Mouse (Mus musculus) G1E (cell line): ENCODE measurements around the gene Herc1. TPM values are rescaled to one million over a fixed set of nuclear protein-coding genes. Genes with fewer than 3 reads are reported as not detected.

Source experiments
- ATAC-seq: 2 replicates; pipeline ENCODE4 v1.8.0; 2016; ENCODE audit warnings: mild to moderate bottlenecking; ENCODE audit not compliant: insufficient number of reproducible peaks, poor library complexity, low FRiP score, severe bottlenecking; ENCODE audit errors: extremely low read depth
- DNase-seq: peaks from one replicate; pipeline ENCODE4 v3.0.0; 2012; ENCODE audit warnings: low spot score
- H3K27me3 ChIP-seq: 2 replicates; pipeline ENCODE4 v1.6.1; 2012; ENCODE audit warnings: mild to moderate bottlenecking, low read length, inconsistent platforms; ENCODE audit not compliant: insufficient read depth
- H3K36me3 ChIP-seq: replicated peaks from 2 replicates; pipeline ENCODE3; 2012; ENCODE audit warnings: mild to moderate bottlenecking, inconsistent platforms
- H3K4me1 ChIP-seq: 2 replicates; pipeline ENCODE4 v1.6.1; 2012; ENCODE audit warnings: low read depth, low read length, inconsistent platforms, mixed read lengths; ENCODE audit not compliant: insufficient read depth
- H3K4me3 ChIP-seq: 2 replicates; pipeline ENCODE4 v1.5.1; 2012; ENCODE audit warnings: low read depth, mild to moderate bottlenecking, inconsistent platforms, low read length, moderate library complexity, mixed read lengths
- H3K9me3 ChIP-seq: replicated peaks from 2 replicates; pipeline ENCODE4 v1.6.1; 2012; ENCODE audit warnings: inconsistent platforms
- CTCF ChIP-seq: IDR thresholded peaks from 2 replicates; pipeline ENCODE4 v1.5.1; 2012; ENCODE audit warnings: low read depth, low read length, inconsistent platforms, mixed read lengths
- GATA1 ChIP-seq: IDR thresholded peaks from 2 replicates; pipeline ENCODE4 v1.6.1; 2012; ENCODE audit warnings: borderline replicate concordance, low read length, inconsistent platforms, mixed read lengths
- GATA2 ChIP-seq: IDR thresholded peaks from 2 replicates; pipeline ENCODE4 v1.6.1; 2012; ENCODE audit warnings: low read depth, low read length, inconsistent platforms, borderline replicate concordance
- POLR2AphosphoS5 ChIP-seq: IDR thresholded peaks from 2 replicates; pipeline ENCODE4 v1.6.1; 2012; ENCODE audit warnings: low read depth, low read length, inconsistent platforms; ENCODE audit not compliant: insufficient replicate concordance
- TAL1 ChIP-seq: conservative IDR thresholded peaks from 2 replicates; pipeline ENCODE4 v1.6.1; 2012; ENCODE audit warnings: low read depth, low read length, inconsistent platforms, mixed read lengths
- polyA plus RNA-seq: library from polyadenylated mRNA; stranded (reverse); fragments of >175 nt; gene quantifications from 2 replicates; pipeline ENCODE4 v1.2.3, GENCODE M21; 2012
- total RNA-seq, 2 experiments: library from RNA; stranded (forward) in 1 of 2; stranded (reverse) in 1 of 2; fragments of 200-1000 nt in 1 of 2; fragments of >200 nt in 1 of 2; fragmentation: Nextera tagmentation in 1 of 2; gene quantifications; 2 replicates each; pipeline ENCODE4 v1.2.3; 2014 to 2017

Gene Herc1
- total and polyA plus RNA-seq, 3 experiments, result 7.0 to 160 (median 105) TPM

DNA sequence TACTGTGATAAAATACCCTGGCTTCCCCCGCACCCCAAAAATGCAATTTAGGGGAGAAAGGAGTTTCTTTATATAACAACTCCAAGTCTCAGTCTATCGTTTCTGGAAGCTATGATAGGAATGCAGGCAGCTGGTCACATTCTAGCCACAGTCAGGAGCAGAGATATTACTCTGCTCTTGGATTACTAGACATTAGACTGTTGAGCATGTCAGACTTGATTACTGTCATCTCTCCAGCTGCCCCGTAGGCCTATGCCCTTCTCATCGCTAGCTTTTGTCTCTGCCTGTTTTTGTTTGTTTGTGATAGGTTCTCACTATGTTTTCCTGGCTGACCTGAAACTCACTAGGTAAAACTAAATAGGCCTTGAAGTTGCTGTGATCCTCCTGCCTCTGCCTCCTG, 41.5 kb upstream of the Herc1 start:
- TF ChIP-seq GATA1 (no peak), GATA2 (no peak), TAL1 (no peak), CTCF (no peak), POLR2AphosphoS5 (no peak)
- H3K4me3 ChIP-seq, result no peak overlapping the region
- DNase-seq (no peak), ATAC-seq (no peak)
- H3K27me3 ChIP-seq, result peaks cover 7% of the 10 kb centered on the region
- no peaks in the 10 kb centered on the region for H3K9me3 ChIP-seq
- peaks cover 30% of the 10 kb centered on the region for H3K4me1 ChIP-seq
- H3K36me3 ChIP-seq, result no peaks in the 10 kb centered on the region

DNA sequence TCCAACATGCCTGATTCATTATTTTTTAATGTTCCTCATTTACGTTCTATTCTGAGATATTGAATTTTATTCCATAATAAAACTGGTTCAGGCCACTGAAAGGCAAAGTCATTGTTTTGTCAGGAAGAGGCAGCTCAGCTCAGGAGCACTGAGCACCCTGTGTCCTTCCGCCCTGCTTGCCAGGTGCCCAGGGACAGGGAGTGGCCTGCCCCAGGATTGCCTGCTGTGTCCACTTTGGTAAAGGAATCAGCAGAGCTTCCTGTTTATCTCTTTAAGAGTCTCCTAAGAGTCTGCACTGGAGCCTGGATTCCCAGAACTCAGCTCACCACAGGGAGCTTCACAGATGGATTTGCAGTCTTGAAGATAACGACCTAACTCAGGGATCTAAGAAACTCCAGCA, 38.8 kb upstream of the Herc1 start:
- Histone ChIP-seq H3K27me3 (peaks cover 11% of the 10 kb centered on the region), H3K36me3 (no peaks in the 10 kb centered on the region), H3K4me1 (peaks cover 12% of the 10 kb centered on the region), H3K9me3 (no peaks in the 10 kb centered on the region), H3K4me3 (no peak overlapping the region)
- no peak; the same call in 1 of the 2 replicates for ATAC-seq
- DNase-seq, result no peak
- TF ChIP-seq POLR2AphosphoS5 (no peak), GATA1 (no peak), TAL1 (no peak), GATA2 (no peak), CTCF (no peak)

DNA sequence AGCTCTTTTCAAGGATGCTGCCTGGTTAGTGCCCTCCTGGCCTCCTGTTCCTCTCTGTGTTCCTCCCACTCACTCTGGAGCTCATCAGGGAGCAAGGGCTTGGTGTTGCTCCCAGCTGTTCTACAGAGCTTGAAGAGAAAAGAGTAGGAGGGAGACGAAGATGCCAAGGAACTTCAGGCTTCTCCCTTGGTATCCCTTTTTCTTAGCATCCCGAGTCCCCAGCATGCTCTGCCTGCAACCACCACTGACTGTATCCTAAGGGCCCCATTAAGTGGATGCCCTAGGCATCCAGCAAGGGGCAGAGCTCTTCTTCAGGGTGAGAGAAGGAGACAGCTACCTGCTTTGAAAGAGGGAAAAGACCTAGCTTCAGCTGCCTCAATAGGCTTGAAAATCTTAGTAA, 33.6 kb upstream of the Herc1 start:
- peaks cover 8% of the 10 kb centered on the region for H3K4me1 ChIP-seq
- TF ChIP-seq TAL1 (no peak), GATA2 (no peak), POLR2AphosphoS5 (no peak), GATA1 (no peak), CTCF (no peak)
- ATAC-seq (no peak), DNase-seq (no peak)
- H3K4me3 ChIP-seq, result no peak overlapping the region
- peaks cover 20% of the 10 kb centered on the region for H3K27me3 ChIP-seq
- no peaks in the 10 kb centered on the region for H3K36me3 ChIP-seq
- no peaks in the 10 kb centered on the region for H3K9me3 ChIP-seq

DNA sequence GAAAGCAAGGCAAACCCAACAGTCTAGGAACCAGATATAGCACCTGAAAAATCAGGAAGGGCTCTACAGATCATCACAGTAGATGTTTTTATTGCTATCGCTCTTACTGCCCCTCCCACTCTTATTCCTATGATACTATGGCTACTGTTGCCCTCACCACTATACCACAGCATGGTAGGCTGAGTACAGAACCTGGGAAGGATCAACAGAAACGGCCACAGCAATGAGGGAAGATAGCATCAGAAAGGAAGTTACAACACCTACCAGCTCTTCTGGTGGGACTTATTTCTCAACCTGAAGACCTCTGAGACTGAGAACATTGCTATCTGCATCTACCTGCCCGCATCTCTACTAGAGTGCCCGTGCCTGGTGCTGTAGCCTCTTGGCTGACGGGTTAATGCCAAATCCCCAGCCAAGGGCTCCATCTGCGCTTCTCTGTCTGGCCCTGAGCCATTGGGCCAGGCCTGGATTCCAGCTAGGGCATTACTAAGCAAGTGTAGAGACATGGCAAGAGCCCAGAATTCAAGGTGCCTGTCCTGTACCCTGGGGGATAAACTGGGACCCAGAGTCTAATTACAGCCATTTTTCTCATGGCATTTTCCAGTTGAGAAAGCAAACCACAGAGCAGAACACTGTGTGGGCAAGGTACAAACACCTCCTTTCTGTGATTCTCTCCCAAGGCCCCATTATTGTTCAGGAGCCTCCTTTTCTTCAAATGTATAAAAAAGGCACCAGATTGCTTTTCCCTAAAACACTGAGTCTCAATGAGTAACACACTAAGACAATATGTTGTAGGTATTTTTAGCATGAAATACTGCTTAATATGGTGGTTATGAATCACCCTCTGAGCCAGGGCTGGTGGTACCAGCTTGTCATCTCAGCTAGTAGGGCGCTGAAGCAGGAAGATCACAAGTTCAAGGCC, 28.0 kb upstream of the Herc1 start:
- H3K9me3 ChIP-seq, result no peaks in the 10 kb centered on the region
- ATAC-seq (no peak), DNase-seq (no peak)
- H3K27me3 ChIP-seq, result peaks cover 13% of the 10 kb centered on the region
- no peaks in the 10 kb centered on the region for H3K36me3 ChIP-seq
- H3K4me1 ChIP-seq, result peaks cover 10% of the 10 kb centered on the region
- TF ChIP-seq CTCF (no peak), GATA2 (no peak), GATA1 (no peak)
- H3K4me3 ChIP-seq, result no peak overlapping the region

DNA sequence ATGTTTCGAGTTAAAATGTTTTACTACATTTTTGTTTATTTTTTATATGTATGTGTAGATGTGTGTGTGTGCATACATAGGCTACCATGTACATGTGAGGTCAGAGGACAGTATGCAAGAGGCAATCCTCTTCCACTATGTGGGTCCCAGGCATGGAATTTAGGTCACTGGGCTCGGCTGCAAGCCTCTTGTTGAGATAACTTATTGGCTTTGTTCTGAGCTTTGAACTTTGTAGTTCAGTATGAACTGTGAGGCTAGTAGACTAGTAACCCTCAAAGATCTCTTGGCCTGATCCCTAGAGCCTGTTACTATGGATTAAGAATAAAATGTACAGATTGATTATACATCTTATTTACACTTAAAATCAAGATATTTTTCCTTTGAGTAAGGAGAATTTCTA, 23.4 kb upstream of the Herc1 start:
- TF ChIP-seq CTCF, result no peak
- Histone ChIP-seq H3K36me3 (no peaks in the 10 kb centered on the region), H3K4me3 (no peak overlapping the region), H3K9me3 (no peaks in the 10 kb centered on the region), H3K27me3 (peaks cover 8% of the 10 kb centered on the region), H3K4me1 (peaks cover 6% of the 10 kb centered on the region)
- DNase-seq (no peak), ATAC-seq (no peak)

DNA sequence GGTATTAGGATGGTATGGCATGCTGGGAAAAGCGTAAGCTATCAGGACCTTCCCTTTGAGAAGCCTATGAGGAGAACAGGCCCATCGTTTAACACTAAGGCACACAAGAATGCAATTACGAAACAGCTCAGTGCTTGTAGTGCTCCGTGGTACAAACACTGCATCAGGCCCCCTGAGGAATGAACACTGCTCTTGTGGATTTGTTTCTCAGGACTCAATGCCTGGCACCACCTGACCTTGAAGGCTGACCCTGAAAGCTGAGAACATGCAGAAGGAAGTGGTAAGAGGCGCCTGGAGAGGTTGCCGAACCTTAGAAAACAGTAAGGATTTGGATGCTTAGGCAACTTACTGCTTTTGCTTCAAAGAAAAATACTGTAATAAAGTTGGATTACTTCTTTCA, 20.8 kb upstream of the Herc1 start:
- no peak overlapping the region for H3K4me3 ChIP-seq
- no peaks in the 10 kb centered on the region; the same call in 1 of the 2 replicates for H3K4me1 ChIP-seq
- DNase-seq, result no peak
- no peak for ATAC-seq
- peaks cover 20% of the 10 kb centered on the region; the same call in 1 of the 2 replicates for H3K27me3 ChIP-seq
- H3K36me3 ChIP-seq, result no peaks in the 10 kb centered on the region
- H3K9me3 ChIP-seq, result no peaks in the 10 kb centered on the region
- TF ChIP-seq TAL1 (no peak), POLR2AphosphoS5 (no peak), CTCF (no peak), GATA1 (no peak), GATA2 (no peak)

DNA sequence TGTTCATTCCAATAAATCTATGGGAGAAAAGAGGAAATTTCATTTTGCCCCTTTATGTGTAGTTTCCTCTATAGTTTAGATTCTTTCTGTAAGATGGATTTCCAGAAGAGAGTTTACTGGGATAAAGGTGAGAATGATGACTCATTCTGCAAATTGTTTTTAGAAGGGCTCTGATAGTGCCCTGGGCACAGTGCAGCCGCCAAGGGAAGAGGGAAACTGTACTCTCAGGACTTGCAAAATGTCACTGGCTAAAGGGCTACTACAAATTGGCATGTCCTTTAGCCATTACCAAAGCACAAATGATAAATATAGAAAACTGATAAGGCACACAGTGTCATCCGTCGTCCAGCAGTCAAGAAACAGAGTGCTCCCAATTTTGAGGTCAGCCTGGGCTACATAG, 19.8 kb upstream of the Herc1 start:
- DNase-seq, result no peak
- H3K9me3 ChIP-seq, result no peaks in the 10 kb centered on the region
- no peak overlapping the region for H3K4me3 ChIP-seq
- peaks cover 20% of the 10 kb centered on the region; the same call in 1 of the 2 replicates for H3K27me3 ChIP-seq
- ATAC-seq, result no peak
- H3K4me1 ChIP-seq, result no peaks in the 10 kb centered on the region; the same call in 1 of the 2 replicates
- no peak for TF ChIP-seq GATA1
- TF ChIP-seq CTCF, result no peak
- no peak for TF ChIP-seq GATA2
- no peak for TF ChIP-seq POLR2AphosphoS5
- no peak for TF ChIP-seq TAL1
- no peaks in the 10 kb centered on the region for H3K36me3 ChIP-seq
